ENCODE assay signal across 9 mouse cellular contexts in the genomic region with DNA sequence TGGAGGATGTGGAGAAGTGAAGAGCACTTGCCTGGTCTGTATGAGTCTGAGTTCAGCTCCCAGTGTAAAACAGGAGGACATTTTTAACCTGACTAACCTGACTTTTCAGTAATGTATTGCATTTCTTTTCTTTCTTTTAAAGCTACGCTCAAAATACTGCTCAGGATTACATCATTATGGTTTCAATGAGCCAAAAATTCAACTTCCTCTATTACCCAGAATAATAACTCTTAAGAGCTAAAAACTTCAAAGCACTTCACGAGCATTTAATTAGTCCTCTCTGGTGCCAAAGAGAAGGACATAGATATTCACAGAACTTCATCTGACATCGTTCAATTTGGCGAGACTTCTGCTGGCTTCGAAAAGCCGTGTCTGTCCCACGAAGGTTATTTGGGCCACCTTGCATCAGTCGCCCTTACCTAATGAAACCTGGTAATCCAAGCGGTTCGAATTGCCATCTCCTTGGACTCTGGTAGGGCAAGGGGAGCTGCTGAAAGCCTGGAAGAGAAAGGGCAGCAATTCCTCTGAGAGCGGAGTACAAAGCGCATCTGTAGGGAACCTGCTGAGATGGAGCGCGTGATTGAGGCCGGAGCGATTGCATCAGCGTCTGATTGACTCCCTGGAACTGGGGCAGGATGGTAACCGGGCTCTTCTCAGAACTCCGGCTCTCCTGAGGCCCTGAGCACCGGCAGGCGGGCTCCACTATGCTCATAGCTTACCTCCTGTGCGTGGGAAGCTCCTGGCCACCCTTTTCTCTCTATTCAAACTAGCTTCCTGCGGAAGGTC. TPM values are rescaled to one million over a fixed set of nuclear protein-coding genes. Genes with fewer than 3 reads are reported as not detected.
A peak's percentile ranks its signal among the peaks of the same experiment; 100 is the strongest.
DNase-seq lines count a peak whose midpoint lies in the region; ATAC-seq and TF ChIP-seq lines count a peak whose summit lies in the region.
"Had no signal": no experiment of that assay in that cellular context is flagged by ENCODE, and none has a peak within 500 bp of the region (broad histone marks: within the 10 kb centered on the region; RNA-seq: fewer than 3 reads in every experiment).

No protein-coding gene starts in this region.

- H3K36me3 ChIP-seq in forebrain, embryonic 11.5 days (ENCODE audit: control insufficient read depth, insufficient read depth, low read length) = no peaks in the 10 kb centered on the region
- H3K36me3 ChIP-seq in hindbrain, embryonic 13.5 days = no peaks in the 10 kb centered on the region
- H3K36me3 ChIP-seq in macrophage (ENCODE audit: inconsistent target) = no peaks in the 10 kb centered on the region
- H3K36me3 ChIP-seq in small intestine, adult 2 months (ENCODE audit: control insufficient read depth, insufficient read depth, low read length) = no peaks in the 10 kb centered on the region
- H3K36me3 ChIP-seq: G1E had no signal

- no peak for TF ChIP-seq POLR2A in small intestine, adult 2 months (IDR thresholded peaks at IDR 0.05; ENCODE audit: low read depth, low read length)

- ATAC-seq in forebrain, embryonic 11.5 days (replicated peaks; ENCODE audit: low FRiP score) = no peak; the same call in 1 of the 2 replicates
- no peak for ATAC-seq in hindbrain, embryonic 13.5 days (ENCODE audit: low FRiP score)

- peak; percentile 56 for DNase-seq in layer of hippocampus, adult 11-12 months (ENCODE audit: low spot score)
- DNase-seq in layer of hippocampus, adult 9-10 months (ENCODE audit: low spot score) = no peak
- DNase-seq in forebrain, embryonic 11.5 days (ENCODE audit: low spot score) = peak; percentile 62
- peak; percentile 32 to 47 for DNase-seq in layer of hippocampus, postnatal 36 days
- no peak for DNase-seq in T-cell, adult 2 months (ENCODE audit: low spot score)

- H3K4me1 ChIP-seq in forebrain, embryonic 11.5 days (replicated peaks; ENCODE audit: control insufficient read depth, insufficient read depth, low read length) = no peaks in the 10 kb centered on the region; the same call in 1 of the 2 replicates
- H3K4me1 ChIP-seq in hindbrain, embryonic 13.5 days (replicated peaks) = peaks cover 6% of the 10 kb centered on the region
- H3K4me1 ChIP-seq in small intestine, adult 2 months (ENCODE audit: control insufficient read depth, insufficient read depth, insufficient read length, low read length) = peaks cover 10% of the 10 kb centered on the region; the same call in 1 of the 2 replicates

- peak overlapping the region; percentile 1; the same call in 1 of the 2 replicates for H3K9ac ChIP-seq in forebrain, embryonic 11.5 days (ENCODE audit: low read length)
- H3K9ac ChIP-seq in hindbrain, embryonic 13.5 days = peak overlapping the region; percentile 55

- H3K27me3 ChIP-seq in forebrain, embryonic 11.5 days (ENCODE audit: control insufficient read depth, insufficient read depth, low read length) = no peaks in the 10 kb centered on the region
- H3K27me3 ChIP-seq in hindbrain, embryonic 13.5 days = 0 out of 2 replicates have a peak, but pooled peaks cover 3% of the 10 kb centered on the region
- no peaks in the 10 kb centered on the region for H3K27me3 ChIP-seq in small intestine, adult 2 months (ENCODE audit: control insufficient read depth, insufficient read depth, low read length)

- no peaks in the 10 kb centered on the region for H3K9me3 ChIP-seq in forebrain, embryonic 11.5 days (ENCODE audit: control insufficient read depth, low read length)
- no peaks in the 10 kb centered on the region for H3K9me3 ChIP-seq in hindbrain, embryonic 13.5 days
- H3K9me3 ChIP-seq: G1E had no signal

- H3K4me2 ChIP-seq in forebrain, embryonic 11.5 days (ENCODE audit: low read depth, low read length, severe bottlenecking) = peak overlapping the region; percentile 41
- H3K4me2 ChIP-seq in hindbrain, embryonic 13.5 days = peak overlapping the region; percentile 48

- no peaks in the 10 kb centered on the region for H3K79me2 ChIP-seq in macrophage (ENCODE audit: inconsistent target)

- H3K4me3 ChIP-seq in forebrain, embryonic 11.5 days (ENCODE audit: low read depth, low read length) = no peak overlapping the region
- peak overlapping the region; percentile 11; the same call in 1 of the 2 replicates for H3K4me3 ChIP-seq in hindbrain, embryonic 13.5 days
- peak overlapping the region; percentile 11; the same call in 1 of the 2 replicates for H3K4me3 ChIP-seq in macrophage (ENCODE audit: inconsistent target)
- H3K4me3 ChIP-seq in small intestine, adult 2 months (ENCODE audit: low read depth, low read length) = peak overlapping the region; percentile 6; the same call in 1 of the 2 replicates

- WGBS in forebrain, embryonic 11.5 days = 15% methylated on average over 23 of the region's 23 CpGs
- WGBS in hindbrain, embryonic 13.5 days = 16% methylated on average over 23 of the region's 23 CpGs
- WGBS in macrophage (ENCODE audit: missing documents) = 39% methylated on average over 22 of the region's 23 CpGs
- 61% methylated on average over 23 of the region's 23 CpGs for WGBS in small intestine, adult 2 months

- no peak for TF ChIP-seq CTCF in small intestine, adult 2 months (IDR thresholded peaks at IDR 0.05; ENCODE audit: extremely low read depth, insufficient read length, insufficient replicate concordance, low read depth, low read length)

- H3K27ac ChIP-seq in forebrain, embryonic 11.5 days (ENCODE audit: low read depth, low read length) = no peak overlapping the region
- H3K27ac ChIP-seq in hindbrain, embryonic 13.5 days = no peak overlapping the region
- peak overlapping the region; percentile 60 for H3K27ac ChIP-seq in macrophage
- no peak overlapping the region for H3K27ac ChIP-seq in small intestine, adult 2 months (ENCODE audit: insufficient read depth, low read depth, low read length)

RNA-seq across cellular contexts. Expression of a gene that starts 11.4 kb away (rescaled TPM):
- polyA plus RNA-seq in forebrain, embryonic 11.5 days (2014; fragmentation: Nextera tagmentation; extraction: Ambion mirVana) = 71.2 and 72.5 TPM in 2 replicates
- polyA plus RNA-seq in hindbrain, embryonic 13.5 days (2015; fragmentation: Nextera tagmentation; extraction: Ambion mirVana) = 85.7 and 88.6 TPM in 2 replicates
- 10 to 100 TPM; 31.6 to 34.0 TPM for total RNA-seq in layer of hippocampus, postnatal 36 days (2021)
- 10 to 100 TPM in 25 of 26 experiments, 1 to 10 TPM in 1; 8.8 to 37.4 (median 16.0) TPM for total RNA-seq in macrophage (2018; cell fraction: chromatin; rRNA removed)
- total RNA-seq in macrophage (2018; cell fraction: cytosol; rRNA removed) = 10 to 100 TPM in 10 of 26 experiments, 1 to 10 TPM in 16; 7.4 to 15.4 (median 9.1) TPM
- total RNA-seq in macrophage (2018; cell fraction: nucleus; rRNA removed) = 10 to 100 TPM; 11.8 to 40.8 (median 25.1) TPM
- polyA plus RNA-seq in macrophage (2018) = 6.3 to 9.4 TPM (median 7.6 TPM) in 3 replicates
- 6.8 and 14.7 TPM in 2 replicates for polyA plus RNA-seq in small intestine, adult 2 months (2012; rRNA removed)

RNA-seq across cellular contexts. Expression of a gene that starts 11.6 kb away (rescaled TPM):
- 6.6 and 7.1 TPM in 2 replicates for polyA plus RNA-seq in forebrain, embryonic 11.5 days (2014; fragmentation: Nextera tagmentation; extraction: Ambion mirVana)
- 7.5 and 7.8 TPM in 2 replicates for polyA plus RNA-seq in hindbrain, embryonic 13.5 days (2015; fragmentation: Nextera tagmentation; extraction: Ambion mirVana)
- total RNA-seq in layer of hippocampus, postnatal 36 days (2021) = 1 to 10 TPM; 2.9 to 3.9 TPM
- not detected for total RNA-seq in macrophage (2018; cell fraction: chromatin; rRNA removed)
- total RNA-seq in macrophage (2018; cell fraction: cytosol; rRNA removed) = under 1 TPM in 7 of 26 experiments, not detected in 19; 0.14 to 0.47 (median 0.22) TPM
- 1 to 10 TPM in 2 of 26 experiments, under 1 TPM in 5, not detected in 19; 0.61 to 1.2 (median 0.70) TPM for total RNA-seq in macrophage (2018; cell fraction: nucleus; rRNA removed)
- not detected in 3 replicates for polyA plus RNA-seq in macrophage (2018)
- 2.2 and 6.3 TPM in 2 replicates for polyA plus RNA-seq in small intestine, adult 2 months (2012; rRNA removed)

Comparison
In these comparisons a context has a peak if more than half of its experiments do, and no peak if none do; other contexts are left out.
1. DNase-seq: peak in layer of hippocampus, adult 11-12 months (single experiment), forebrain, embryonic 11.5 days (single experiment) and layer of hippocampus, postnatal 36 days (2 of 2); none in layer of hippocampus, adult 9-10 months (single experiment) and T-cell, adult 2 months (single experiment).